Mouse (Mus musculus): ENCODE results near the gene Gm13539.
"Not testable (repeated sequence)": the region's sequence is repeated elsewhere in the genome, so short reads cannot be mapped to it uniquely, and the experiment has no call there.

Gm13539 gene

GRCm38 (mm10) chr2:25781957-25782356, at the start of gene Gm13539:
Gm13539 (plus strand) TSS chr2:25782257.
- DNase-seq = no peak

GRCm38 (mm10) chr2:25733199-25733930, 48.7 kb upstream of the Gm13539 start:
- no peak for DNase-seq

- not testable (repeated sequence) for DNase-seq
Observed at GRCm38 (mm10) chr2:25736709-25737108, 45.3 kb upstream of the Gm13539 start, which contains the start of gene Obp2b. Obp2b (plus strand) TSS chr2:25737009.

GRCm38 (mm10) chr2:25741671-25742070, 40.4 kb upstream of the Gm13539 start:
- no peak for DNase-seq

GRCm38 (mm10) chr2:25754201-25754600, 27.9 kb upstream of the Gm13539 start:
- DNase-seq = no peak

GRCm38 (mm10) chr2:25758064-25758625, 23.9 kb upstream of the Gm13539 start:
- DNase-seq = no peak

GRCm38 (mm10) chr2:25765269-25765668, 16.8 kb upstream of the Gm13539 start, which contains the start of gene Lcn3:
Lcn3 (plus strand) TSS chr2:25765569.
- DNase-seq = no peak

GRCm38 (mm10) chr2:25767764-25768163, 14.3 kb upstream of the Gm13539 start:
- DNase-seq = no peak

GRCm38 (mm10) chr2:25773507-25773906, 8.6 kb upstream of the Gm13539 start:
- DNase-seq = no peak

- no peak for DNase-seq
Observed at GRCm38 (mm10) chr2:25774640-25775039, 7.4 kb upstream of the Gm13539 start.

GRCm38 (mm10) chr2:25775991-25776390, 6.1 kb upstream of the Gm13539 start:
- DNase-seq = no peak

- no peak for DNase-seq
Observed at GRCm38 (mm10) chr2:25776717-25777116, 5.3 kb upstream of the Gm13539 start, which contains the start of gene Lcn11. Lcn11 (plus strand) TSS chr2:25777017.

- no peak for DNase-seq
Observed at GRCm38 (mm10) chr2:25779076-25779475, 3.0 kb upstream of the Gm13539 start.

- DNase-seq = no peak
Observed at GRCm38 (mm10) chr2:25780921-25781320, 1.1 kb upstream of the Gm13539 start.

GRCm38 (mm10) chr2:25785573-25786322, 3.7 kb downstream of the Gm13539 start:
- DNase-seq = no peak

GRCm38 (mm10) chr2:25789092-25789491, 7.0 kb downstream of the Gm13539 start:
- no peak for DNase-seq

- DNase-seq = no peak
Observed at GRCm38 (mm10) chr2:25797635-25798034, 15.6 kb downstream of the Gm13539 start.

GRCm38 (mm10) chr2:25798065-25798464, 16.0 kb downstream of the Gm13539 start:
- no peak for DNase-seq

GRCm38 (mm10) chr2:25811711-25812110, 29.7 kb downstream of the Gm13539 start:
- no peak for DNase-seq

GRCm38 (mm10) chr2:25813364-25813763, 31.3 kb downstream of the Gm13539 start:
- no peak for DNase-seq

- DNase-seq = not testable (repeated sequence)
Observed at GRCm38 (mm10) chr2:25815748-25816147, 33.7 kb downstream of the Gm13539 start, which contains the start of gene Glt6d1. Glt6d1 (minus strand) TSS chr2:25815848.

GRCm38 (mm10) chr2:25822806-25823205, 40.7 kb downstream of the Gm13539 start, which contains the start of gene Lcn9:
Lcn9 (plus strand) TSS chr2:25823153.
- no peak for DNase-seq

GRCm38 (mm10) chr2:25824751-25825150, 42.7 kb downstream of the Gm13539 start:
- no peak for DNase-seq

All from retina, postnatal 1 day (tissue).